31 mouse cellular contexts compared by ENCODE assay signal in genomic region chr5:134692704-134693103, GRCm38 (mm10). TPM values are rescaled to one million over a fixed set of nuclear protein-coding genes. Genes with fewer than 3 reads are reported as not detected.
"Had no signal": no experiment of that assay in that cellular context is flagged by ENCODE, and none has a peak within 500 bp of the region (broad histone marks: within the 10 kb centered on the region; RNA-seq: fewer than 3 reads in every experiment).

No protein-coding gene starts in this region.

- H3K27ac ChIP-seq: left cerebral cortex, adult 2 months; limb, embryonic 10.5 days; limb, embryonic 12.5 days; limb, embryonic 13.5 days; limb, embryonic 15.5 days; liver, embryonic 12.5 days; liver, embryonic 13.5 days; liver, embryonic 14.5 days; liver, embryonic 15.5 days; lung, embryonic 15.5 days; macrophage; midbrain, embryonic 10.5 days; midbrain, embryonic 12.5 days; midbrain, embryonic 13.5 days; midbrain, embryonic 15.5 days had no signal

- H3K9me3 ChIP-seq: limb, embryonic 10.5 days; limb, embryonic 12.5 days; limb, embryonic 15.5 days; liver, embryonic 12.5 days; liver, embryonic 13.5 days; liver, embryonic 15.5 days; lung, embryonic 15.5 days; midbrain, embryonic 10.5 days; midbrain, embryonic 12.5 days; midbrain, embryonic 13.5 days; midbrain, embryonic 15.5 days had no signal

- H3K36me3 ChIP-seq: limb, embryonic 10.5 days; limb, embryonic 12.5 days; limb, embryonic 13.5 days; limb, embryonic 15.5 days; liver, embryonic 12.5 days; liver, embryonic 13.5 days; liver, embryonic 15.5 days; lung, embryonic 15.5 days; midbrain, embryonic 10.5 days; midbrain, embryonic 12.5 days; midbrain, embryonic 13.5 days; midbrain, embryonic 15.5 days had no signal

- H3K4me2 ChIP-seq: limb, embryonic 12.5 days; limb, embryonic 13.5 days; limb, embryonic 15.5 days; liver, embryonic 11.5 days; liver, embryonic 12.5 days; liver, embryonic 13.5 days; liver, embryonic 15.5 days; lung, embryonic 14.5 days; lung, embryonic 15.5 days; midbrain, embryonic 11.5 days; midbrain, embryonic 12.5 days; midbrain, embryonic 13.5 days; midbrain, embryonic 15.5 days had no signal

- ATAC-seq: liver, embryonic 12.5 days; lung, postnatal 0 days; midbrain, embryonic 13.5 days; midbrain, embryonic 15.5 days; midbrain, embryonic 16.5 days had no signal

- H3K4me3 ChIP-seq: left cerebral cortex, adult 2 months; limb, embryonic 10.5 days; limb, embryonic 12.5 days; limb, embryonic 13.5 days; limb, embryonic 15.5 days; liver, embryonic 12.5 days; liver, embryonic 13.5 days; liver, embryonic 15.5 days; lung, embryonic 15.5 days; megakaryocyte, embryonic 14.5 days; midbrain, embryonic 10.5 days; midbrain, embryonic 12.5 days; midbrain, embryonic 13.5 days; midbrain, embryonic 15.5 days; myocyte had no signal

- DNase-seq: left cerebral cortex, postnatal 4 days; liver; liver, embryonic 13.5 days; lung, adult 18-20 months; lung, adult 2 months; lung, embryonic 14.5 days; lung, postnatal 10 days; lung, postnatal 14 days; lung, postnatal 36 days; lung, postnatal 4 days; midbrain, embryonic 14.5 days had no signal

- H3K9ac ChIP-seq: limb, embryonic 12.5 days; limb, embryonic 13.5 days; limb, embryonic 15.5 days; liver, embryonic 12.5 days; liver, embryonic 13.5 days; liver, embryonic 14.5 days; liver, embryonic 15.5 days; lung, embryonic 14.5 days; lung, embryonic 15.5 days; midbrain, embryonic 12.5 days; midbrain, embryonic 13.5 days; midbrain, embryonic 15.5 days had no signal

- H3K27me3 ChIP-seq: limb, embryonic 12.5 days; limb, embryonic 13.5 days; limb, embryonic 15.5 days; lung, embryonic 15.5 days; midbrain, embryonic 12.5 days; midbrain, embryonic 13.5 days; midbrain, embryonic 15.5 days had no signal

RNA-seq across cellular contexts. Expression of gene Eln, which starts 54.4 kb away (rescaled TPM):
- polyA plus RNA-seq: macrophage had no signal
